Mouse (Mus musculus): ENCODE results near the gene Glra3.

Gene Glra3

DNA sequence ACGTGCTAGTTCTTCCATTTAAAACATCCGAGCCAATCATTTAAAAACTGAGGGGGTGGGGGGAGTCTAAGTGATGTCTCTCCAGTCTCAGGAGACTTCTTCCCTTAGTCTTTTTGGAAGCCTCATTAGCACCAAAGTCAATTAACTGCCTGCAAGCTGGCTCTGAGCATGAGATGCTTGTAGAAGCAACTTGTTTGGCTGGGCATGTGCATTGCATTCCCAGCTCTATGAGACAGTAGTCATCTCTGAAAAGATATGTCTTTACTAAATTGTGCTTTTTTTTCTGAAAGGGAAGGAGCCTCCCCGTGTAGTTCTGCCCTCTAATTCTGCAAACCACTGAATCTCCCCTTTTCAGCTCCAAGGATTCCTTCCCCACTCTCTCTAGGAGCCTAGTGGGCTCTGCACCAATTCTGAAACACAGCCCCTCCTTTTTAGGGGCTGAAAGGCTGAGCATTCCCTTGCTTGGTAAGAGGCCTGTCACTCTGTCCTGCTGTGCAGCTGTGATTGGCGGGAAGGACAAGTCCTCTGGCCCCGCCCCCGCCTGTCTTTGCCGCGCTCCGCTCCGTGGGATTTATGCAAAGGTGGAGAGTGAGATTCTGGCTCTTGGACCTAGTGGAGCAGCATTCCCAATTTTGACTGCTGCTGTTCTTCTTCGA lies at the start of gene Glra3:
Gene Glra3 (plus strand): TSS at position 591 of the 656 bp plus-strand sequence.
- no peak for DNase-seq (ENCODE audit: low spot score)

DNA sequence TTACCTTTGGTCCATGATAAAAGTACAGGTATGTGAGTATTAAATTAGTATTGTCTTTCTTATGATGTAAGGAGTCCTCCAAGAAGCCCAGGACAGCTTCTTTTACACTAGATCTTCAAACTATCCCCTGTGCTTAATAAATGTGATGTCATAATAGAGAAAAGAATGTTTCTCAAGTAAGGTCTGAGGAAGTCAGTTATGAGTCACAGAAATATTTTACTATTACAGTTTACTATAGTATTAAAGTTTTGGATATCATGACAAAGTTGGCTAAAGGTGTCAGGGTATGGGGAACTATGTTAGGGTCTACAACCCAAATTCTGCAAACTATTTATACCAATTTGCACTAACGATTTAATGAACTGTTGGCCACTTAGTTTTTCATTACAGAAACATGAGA lies 33.4 kb upstream of the Glra3 start, which contains the start of gene Adam29:
Gene Adam29 (minus strand): TSS at position 101 of the 400 bp plus-strand sequence.
- no peak for DNase-seq (ENCODE audit: low spot score)

DNA sequence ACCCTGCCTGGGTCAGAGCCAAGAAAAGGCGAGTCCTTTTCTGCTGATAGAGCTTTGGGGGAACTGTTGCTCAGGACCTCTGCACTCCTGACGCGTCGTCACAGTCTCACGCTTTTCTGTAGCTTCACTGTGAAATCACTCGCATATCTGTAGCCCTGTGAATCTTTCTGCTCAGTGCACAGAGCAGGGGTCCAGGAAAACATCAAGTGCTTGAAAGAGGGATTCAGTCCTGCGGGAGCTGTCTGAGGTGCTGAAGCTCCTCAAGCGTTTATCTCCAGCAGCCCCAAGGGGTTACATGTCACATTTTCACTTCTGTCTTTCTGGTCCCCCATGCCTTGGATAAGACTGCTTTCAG lies 243 bp downstream of the Glra3 start:
- DNase-seq (ENCODE audit: low spot score), result peak; percentile 11

DNA sequence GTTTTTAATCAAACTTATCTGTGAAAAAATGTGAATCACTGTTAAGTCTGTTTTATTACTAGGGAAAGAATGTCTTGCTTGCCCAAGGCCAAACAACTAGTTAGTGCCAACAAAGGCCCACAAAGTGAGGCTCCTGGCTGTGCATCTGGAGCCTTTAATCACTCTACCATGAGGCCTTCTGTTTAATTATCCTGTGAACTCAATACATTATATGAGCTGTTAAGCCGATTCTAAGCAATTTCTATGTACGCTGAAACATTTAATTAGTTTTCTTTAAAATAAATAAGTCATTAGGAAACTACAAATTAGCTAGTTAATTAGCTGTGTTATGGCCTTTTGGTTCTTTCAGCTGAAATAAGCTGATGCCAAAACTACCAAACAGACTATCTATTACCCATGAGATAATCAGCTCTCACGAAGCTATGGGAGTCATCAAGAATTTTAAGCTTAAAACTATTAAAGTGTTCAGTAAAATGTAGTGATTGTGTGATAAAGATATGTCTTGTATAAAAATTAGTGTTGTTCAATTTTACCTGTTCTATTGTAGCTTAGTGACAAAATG lies 24.6 kb downstream of the Glra3 start:
- no peak for DNase-seq (ENCODE audit: low spot score)

DNA sequence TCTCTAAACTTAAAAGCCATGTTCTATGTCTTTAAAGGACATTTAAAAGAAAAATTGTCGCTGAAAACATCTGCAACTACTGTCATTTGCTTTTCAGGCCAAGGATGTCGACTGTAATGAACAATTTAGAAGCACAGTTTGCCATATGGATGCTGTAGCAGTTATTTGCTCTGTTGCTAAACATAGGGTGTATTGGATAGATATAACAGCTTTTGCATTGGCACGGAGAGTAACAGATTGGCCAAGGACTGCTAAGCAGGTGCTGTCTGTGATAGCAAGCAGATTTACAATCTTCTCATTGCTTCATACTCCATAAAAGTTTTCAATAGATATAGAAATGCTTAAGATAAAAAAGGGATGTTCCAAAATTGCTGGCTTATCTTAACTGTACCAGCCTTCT lies 57.6 kb downstream of the Glra3 start:
- DNase-seq (ENCODE audit: low spot score), result no peak

DNA sequence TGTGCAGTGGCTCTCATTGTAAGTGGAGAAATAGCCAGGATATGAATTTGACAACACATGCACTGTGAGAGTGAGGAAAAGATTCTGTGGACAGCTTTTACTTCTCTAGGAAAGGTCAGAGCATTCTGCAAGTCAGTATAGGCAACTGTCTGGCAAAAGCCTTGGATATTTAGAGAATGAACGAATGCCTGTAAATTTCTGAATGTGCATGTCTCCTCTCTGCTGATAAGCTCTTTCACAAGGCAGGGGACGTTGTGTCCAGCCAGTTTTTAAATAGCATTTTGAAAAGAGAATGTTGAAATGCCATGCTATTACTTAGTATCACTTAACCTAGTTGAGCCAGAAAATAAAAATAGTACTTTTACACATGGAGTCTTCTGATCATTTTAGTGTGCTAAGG lies 114.1 kb downstream of the Glra3 start:
- no peak for DNase-seq (ENCODE audit: low spot score)

DNA sequence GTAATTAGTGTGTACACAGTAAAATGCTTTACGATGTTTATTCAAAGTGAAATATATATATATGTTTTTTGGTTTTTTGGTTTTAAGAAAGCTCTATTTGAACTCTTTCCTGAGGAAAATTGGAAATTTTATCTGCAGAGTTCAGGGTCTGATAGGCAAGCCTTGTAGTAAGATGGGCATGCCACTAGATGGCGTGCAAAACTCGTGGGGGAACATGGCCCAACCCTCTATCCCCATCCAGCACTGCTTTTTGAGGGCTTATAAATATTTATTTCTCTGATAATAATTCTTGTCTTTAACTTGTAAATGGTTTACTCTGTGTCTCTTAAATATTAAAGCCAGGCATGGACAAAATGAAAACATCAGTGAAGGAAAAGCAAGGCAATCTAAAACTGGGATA lies 122.8 kb downstream of the Glra3 start:
- DNase-seq (ENCODE audit: low spot score), result peak; percentile 71

DNA sequence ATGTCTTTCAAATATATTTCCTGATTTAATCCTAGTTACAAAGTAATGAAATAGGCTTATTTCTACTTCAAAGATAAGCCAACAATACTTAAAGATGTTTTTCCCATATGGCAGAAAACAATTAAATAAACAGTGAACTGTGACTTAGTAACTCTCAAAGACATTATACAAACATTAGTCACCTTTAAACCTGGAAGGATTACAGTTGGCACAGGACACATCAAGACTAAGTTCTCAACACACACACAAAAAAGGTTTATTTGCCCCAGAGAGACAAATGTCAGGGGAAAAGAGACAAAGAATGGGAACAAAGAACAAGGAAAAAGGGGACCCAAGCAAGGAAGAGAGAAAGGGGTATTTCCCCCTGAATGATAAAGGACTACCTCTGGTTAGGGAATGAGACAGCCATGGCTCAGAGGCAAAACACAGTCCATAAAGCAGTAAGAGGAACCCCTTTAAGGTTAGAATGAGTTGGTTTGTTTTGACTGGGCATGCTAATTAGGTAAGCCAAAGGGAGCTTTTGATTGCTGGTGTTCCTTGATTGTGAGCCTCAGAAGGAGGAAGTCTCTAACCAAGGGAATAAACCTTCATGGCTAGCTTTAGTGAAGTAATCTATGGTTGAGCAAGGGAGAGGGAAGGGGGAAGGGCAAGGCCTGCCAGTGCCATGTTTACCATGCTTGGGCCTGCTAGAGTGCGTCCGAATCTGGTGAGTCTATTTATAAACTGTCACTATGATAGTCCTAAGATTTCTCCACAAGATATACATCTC lies 130.4 kb downstream of the Glra3 start:
- DNase-seq (ENCODE audit: low spot score), result no peak

DNA sequence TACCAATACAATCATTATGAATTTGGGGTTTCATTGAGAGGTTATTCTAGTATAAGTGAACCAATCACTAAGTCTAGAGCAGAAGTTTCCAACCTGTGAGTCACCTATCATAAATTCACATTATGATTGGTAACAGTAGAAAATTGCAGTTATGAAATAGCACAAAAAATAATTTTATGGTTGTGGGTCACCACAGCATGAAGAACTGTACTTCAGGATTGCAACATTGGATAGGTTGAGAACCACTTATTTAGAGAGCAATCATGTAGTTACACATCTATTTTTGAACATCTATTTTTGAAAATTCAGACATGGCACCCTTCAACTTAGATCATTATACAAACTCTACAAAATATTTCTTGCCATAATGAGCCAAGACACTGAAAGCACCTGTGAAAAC lies 143.4 kb downstream of the Glra3 start:
- no peak for DNase-seq (ENCODE audit: low spot score)

DNA sequence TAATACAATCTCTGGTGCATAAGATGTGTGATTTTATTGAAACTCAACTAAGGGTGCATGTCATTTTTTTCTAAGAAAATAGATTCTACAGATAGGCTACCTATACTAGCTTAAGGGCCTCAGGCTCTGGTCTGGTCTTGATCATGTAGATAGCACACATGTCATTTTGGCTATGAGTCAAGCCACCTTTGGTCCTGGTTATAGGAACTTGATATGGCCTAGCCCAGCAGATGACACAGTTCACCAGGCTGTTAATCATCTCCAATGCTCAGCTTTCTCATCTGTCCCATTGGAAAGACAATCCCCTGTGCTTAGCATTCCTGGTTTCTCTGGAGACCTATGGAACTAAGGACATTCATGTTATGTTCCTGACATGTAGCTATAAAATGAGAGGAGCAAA lies 154.1 kb downstream of the Glra3 start:
- DNase-seq (ENCODE audit: low spot score), result no peak

DNA sequence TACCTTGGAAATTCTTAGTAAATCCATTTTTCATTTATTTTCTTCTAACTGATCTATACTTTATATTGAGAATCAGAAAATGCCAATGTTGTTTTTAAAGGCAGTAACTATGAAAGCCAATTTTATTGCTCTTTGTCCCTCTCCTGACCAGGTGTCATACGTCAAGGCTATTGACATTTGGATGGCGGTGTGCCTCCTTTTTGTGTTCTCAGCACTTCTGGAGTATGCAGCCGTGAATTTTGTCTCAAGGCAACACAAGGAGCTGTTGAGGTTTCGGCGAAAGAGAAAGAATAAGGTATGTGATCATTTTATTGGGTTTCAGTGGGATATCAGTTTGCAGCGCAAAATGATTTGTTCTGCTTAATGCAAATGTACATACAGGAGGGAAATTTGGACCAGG lies 170.0 kb downstream of the Glra3 start:
- DNase-seq (ENCODE audit: low spot score), result no peak

DNA sequence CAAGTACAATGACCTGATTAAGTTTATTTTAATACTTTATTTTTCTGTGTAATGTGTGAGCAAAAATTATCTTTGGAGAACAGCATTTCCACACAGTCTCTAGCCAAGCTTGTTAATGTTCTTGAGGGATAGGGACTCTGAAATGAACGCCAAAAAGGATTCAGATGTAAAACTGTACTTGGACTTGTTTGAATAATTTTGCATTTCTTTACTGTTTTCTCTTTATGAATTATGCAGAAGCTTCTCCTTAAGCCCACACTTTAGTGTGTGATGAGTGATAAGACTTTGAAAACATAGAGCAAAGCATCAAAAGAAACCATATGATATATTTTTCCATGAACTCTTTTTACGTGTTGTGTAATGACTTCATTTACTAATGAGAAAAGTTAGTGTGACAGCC lies 189.1 kb downstream of the Glra3 start:
- DNase-seq (ENCODE audit: low spot score), result no peak

DNA sequence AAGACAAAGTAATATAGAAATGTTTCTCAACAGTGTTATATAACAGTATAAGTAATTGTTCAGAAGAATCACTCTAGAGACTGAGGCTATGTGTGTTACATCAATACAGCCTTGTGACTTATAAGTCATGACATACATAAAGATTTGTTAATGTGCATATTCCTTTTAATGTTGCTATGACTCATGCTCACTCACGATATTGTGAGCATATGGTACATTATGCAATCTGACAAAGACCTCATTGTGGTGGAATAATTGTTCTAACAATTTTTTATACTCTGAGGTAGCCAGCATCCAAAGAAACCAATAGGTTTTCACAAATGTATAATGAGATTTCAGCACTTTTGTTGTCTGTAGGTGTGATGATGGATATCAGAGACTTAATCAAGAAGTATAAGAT lies 210.4 kb downstream of the Glra3 start:
- DNase-seq (ENCODE audit: low spot score), result no peak

DNA sequence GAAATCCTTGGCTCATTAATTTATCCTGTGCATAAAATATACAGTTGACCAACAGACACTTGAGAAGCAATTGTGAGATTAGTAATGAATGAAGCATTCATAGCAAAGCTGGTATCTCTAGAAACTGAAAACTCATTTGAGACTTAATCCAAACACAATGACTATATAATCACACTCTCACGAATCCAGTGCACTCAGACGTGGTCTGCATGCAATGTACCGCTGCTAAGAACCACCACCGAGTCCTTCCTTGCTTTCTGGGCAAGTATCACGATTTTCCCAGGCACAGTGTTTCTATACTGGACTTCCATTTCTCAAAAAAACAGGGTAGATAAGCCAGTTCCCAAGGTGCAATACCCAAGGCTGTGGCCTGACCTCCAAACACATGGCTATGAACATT lies 211.3 kb downstream of the Glra3 start:
- DNase-seq (ENCODE audit: low spot score), result no peak

DNA sequence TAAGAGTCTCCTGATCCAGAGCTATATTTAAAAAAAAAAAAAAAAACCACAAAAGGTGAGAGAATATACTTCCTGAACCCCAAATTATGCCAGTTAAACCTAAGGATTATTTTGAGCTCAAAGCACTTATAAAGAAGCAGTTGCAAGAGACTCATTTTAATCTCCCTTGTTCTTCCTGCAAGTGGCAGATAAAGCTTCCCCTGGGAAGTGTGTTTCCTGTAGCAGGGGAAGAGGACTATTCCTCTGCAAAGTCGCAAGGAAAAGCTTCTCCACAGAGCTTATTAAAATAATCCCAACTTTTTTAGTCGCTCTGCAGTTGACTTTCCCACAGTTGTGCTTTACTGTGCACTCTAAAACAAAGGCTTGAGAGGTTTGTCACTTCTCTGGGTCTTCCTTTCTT lies 218.7 kb downstream of the Glra3 start:
- no peak for DNase-seq (ENCODE audit: low spot score)
